Mouse (Mus musculus) neural tube, embryonic 12.5 days (tissue): ENCODE data around the gene Asb7. TPM values are rescaled to one million over a fixed set of nuclear protein-coding genes. Genes with fewer than 3 reads are reported as not detected.

Experiments used
- polyA plus RNA-seq: library from polyadenylated mRNA; unstranded; fragments of >200 nt; fragmentation: Nextera tagmentation; extraction: Ambion mirVana; gene quantifications from 2 replicates; pipeline ENCODE4 v1.2.1, GENCODE M21; 2016

Gene Asb7
- polyA plus RNA-seq, 1 experiment from 2014 or later, result 22.5 TPM

Other genes starting within 250 kb of the Asb7 start
- gene Lins1, start 293 bp upstream of the Asb7 start, polyA plus RNA-seq, result 21.9 and 22.7 TPM in 2 replicates
- 0.57 and 0.75 TPM in 2 replicates for gene Cers3, start 53.9 kb upstream of the Asb7 start, polyA plus RNA-seq
- 4.7 and 4.8 TPM in 2 replicates for gene Adamts17, start 150.1 kb upstream of the Asb7 start, polyA plus RNA-seq